Mouse (Mus musculus) limb, embryonic 13.5 days (tissue): Measurements from ENCODE around the gene Galc. TPM values are rescaled to one million over a fixed set of nuclear protein-coding genes. Genes with fewer than 3 reads are reported as not detected.

Experiments
- ATAC-seq: fragments of 200-750 bp; cut with Nextera tagmentation; 2 replicates; pipeline ENCODE4 v1.8.0; 2017; ENCODE audit warnings: low read depth, moderate number of reproducible peaks, moderate TSS enrichment; ENCODE audit not compliant: low FRiP score
- H3K27ac ChIP-seq: fragments of 300-500 bp; sonication (generic); 2 replicates; pipeline ENCODE4 v1.5.1; 2015; ENCODE audit warnings: inconsistent platforms, mild to moderate bottlenecking, moderate library complexity
- H3K27me3 ChIP-seq: fragments of 300-500 bp; sonication (generic); 2 replicates; pipeline ENCODE4 v1.6.1; 2015; ENCODE audit warnings: mild to moderate bottlenecking, inconsistent platforms
- H3K36me3 ChIP-seq: fragments of 300-500 bp; sonication (generic); 2 replicates; pipeline ENCODE4 v1.6.1; 2015; ENCODE audit warnings: inconsistent platforms, mild to moderate bottlenecking, moderate library complexity
- H3K4me1 ChIP-seq: fragments of 300-500 bp; sonication (generic); 2 replicates; pipeline ENCODE4 v1.6.1; 2015; ENCODE audit warnings: inconsistent platforms
- H3K4me2 ChIP-seq: fragments of 300-500 bp; sonication (generic); replicated peaks from 2 replicates; pipeline ENCODE4 v1.6.1; 2015; ENCODE audit warnings: inconsistent platforms, mild to moderate bottlenecking, moderate library complexity
- H3K4me3 ChIP-seq: fragments of 300-500 bp; sonication (generic); 2 replicates; pipeline ENCODE4 v1.5.1; 2015; ENCODE audit warnings: moderate library complexity, mild to moderate bottlenecking, inconsistent platforms
- H3K9ac ChIP-seq: fragments of 300-500 bp; sonication (generic); 2 replicates; pipeline ENCODE4 v1.6.1; 2015; ENCODE audit warnings: mild to moderate bottlenecking, inconsistent platforms
- H3K9me3 ChIP-seq: fragments of 300-500 bp; sonication (generic); 2 replicates; pipeline ENCODE4 v1.6.1; 2016; ENCODE audit warnings: inconsistent platforms
- WGBS: fragments of 180-500 bp; shearing (Covaris S2); methylation state at CpG from one replicate; pipeline ENCODE4 v1.1.7; 2015; 5-methylcytosine and 5-hydroxymethylcytosine counted together
- polyA plus RNA-seq: library from polyadenylated mRNA; unstranded; fragments of >200 nt; fragmentation: Nextera tagmentation; extraction: Ambion mirVana; gene quantifications from 2 replicates; pipeline ENCODE4 v1.2.1, GENCODE M21; 2015

Gene Galc
- polyA plus RNA-seq = 8.1 and 8.6 TPM in 2 replicates

- H3K36me3 ChIP-seq = no peaks in the 10 kb centered on the region
- H3K4me2 ChIP-seq = peak within 1 kb of the TSS; percentile 70
- no peaks in the 10 kb centered on the region for H3K9me3 ChIP-seq
- WGBS = under 1% methylated on average over 71 of the region's 76 CpGs
- H3K4me3 ChIP-seq = peak within 1 kb of the TSS; percentile 78
- H3K9ac ChIP-seq = peak within 1 kb of the TSS; percentile 93
- peak within 1 kb of the TSS; percentile 91 for H3K27ac ChIP-seq
- H3K4me1 ChIP-seq = peaks cover 4% of the 10 kb centered on the region; the same call in 1 of the 2 replicates
- peak; percentile 93 for ATAC-seq
- H3K27me3 ChIP-seq = no peaks in the 10 kb centered on the region
Measured at GRCm38 (mm10) chr12:98258845-98259517, at the start of gene Galc. Gene Galc (minus strand): TSS chr12:98259459.

- Histone ChIP-seq H3K9ac (no peak overlapping the region), H3K27me3 (no peaks in the 10 kb centered on the region), H3K27ac (no peak overlapping the region), H3K9me3 (no peaks in the 10 kb centered on the region), H3K36me3 (no peaks in the 10 kb centered on the region), H3K4me1 (no peaks in the 10 kb centered on the region), H3K4me2 (no peak overlapping the region), H3K4me3 (no peak overlapping the region)
- 86% methylated on average over 7 of the region's 7 CpGs for WGBS
- no peak for ATAC-seq
Measured at GRCm38 (mm10) chr12:98307179-98307915, 48.1 kb upstream of the Galc start.

- H3K36me3 ChIP-seq = no peaks in the 10 kb centered on the region
- no peak overlapping the region for H3K27ac ChIP-seq
- no peak overlapping the region for H3K4me2 ChIP-seq
- 98% methylated on average over 1 of the region's 1 CpGs for WGBS
- no peak overlapping the region for H3K4me3 ChIP-seq
- H3K9ac ChIP-seq = no peak overlapping the region
- no peaks in the 10 kb centered on the region for H3K27me3 ChIP-seq
- ATAC-seq = no peak
- no peaks in the 10 kb centered on the region for H3K4me1 ChIP-seq
- no peaks in the 10 kb centered on the region for H3K9me3 ChIP-seq
Measured at GRCm38 (mm10) chr12:98303013-98303412, 43.8 kb upstream of the Galc start.

- H3K4me2 ChIP-seq = no peak overlapping the region
- no peaks in the 10 kb centered on the region for H3K36me3 ChIP-seq
- H3K27me3 ChIP-seq = no peaks in the 10 kb centered on the region
- H3K27ac ChIP-seq = no peak overlapping the region
- H3K9me3 ChIP-seq = no peaks in the 10 kb centered on the region
- no peak for ATAC-seq
- 82% methylated on average over 5 of the region's 5 CpGs for WGBS
- no peak overlapping the region for H3K9ac ChIP-seq
- no peaks in the 10 kb centered on the region for H3K4me1 ChIP-seq
- no peak overlapping the region for H3K4me3 ChIP-seq
Measured at GRCm38 (mm10) chr12:98301980-98302379, 42.7 kb upstream of the Galc start.

GRCm38 (mm10) chr12:98294241-98294640, 35.0 kb upstream of the Galc start:
- no peak for ATAC-seq
- no peak overlapping the region for H3K4me2 ChIP-seq
- H3K27ac ChIP-seq = no peak overlapping the region
- 83% methylated on average over 2 of the region's 2 CpGs for WGBS
- no peaks in the 10 kb centered on the region for H3K27me3 ChIP-seq
- no peaks in the 10 kb centered on the region for H3K36me3 ChIP-seq
- H3K9ac ChIP-seq = no peak overlapping the region
- no peaks in the 10 kb centered on the region for H3K4me1 ChIP-seq
- no peaks in the 10 kb centered on the region for H3K9me3 ChIP-seq
- no peak overlapping the region for H3K4me3 ChIP-seq

- Histone ChIP-seq H3K9me3 (no peaks in the 10 kb centered on the region), H3K27me3 (no peaks in the 10 kb centered on the region), H3K27ac (no peak overlapping the region), H3K4me2 (no peak overlapping the region), H3K9ac (no peak overlapping the region), H3K4me1 (no peaks in the 10 kb centered on the region), H3K36me3 (no peaks in the 10 kb centered on the region), H3K4me3 (no peak overlapping the region)
- ATAC-seq = no peak
- 62% methylated on average over 4 of the region's 4 CpGs for WGBS
Measured at GRCm38 (mm10) chr12:98292278-98292677, 33.0 kb upstream of the Galc start.

- no peak for ATAC-seq
Measured at GRCm38 (mm10) chr12:98290475-98290874, 31.2 kb upstream of the Galc start.

GRCm38 (mm10) chr12:98284477-98284876, 25.2 kb upstream of the Galc start:
- Histone ChIP-seq H3K9ac (no peak overlapping the region), H3K9me3 (no peaks in the 10 kb centered on the region), H3K4me1 (0 out of 2 replicates have a peak, but pooled peaks cover 6% of the 10 kb centered on the region), H3K4me3 (no peak overlapping the region), H3K27ac (no peak overlapping the region), H3K4me2 (no peak overlapping the region), H3K36me3 (no peaks in the 10 kb centered on the region), H3K27me3 (no peaks in the 10 kb centered on the region)
- no peak for ATAC-seq
- 66% methylated on average over 3 of the region's 3 CpGs for WGBS

More at GRCm38 (mm10) chr12:98290475-98290874, 31.2 kb upstream of the Galc start:
- WGBS = 86% methylated on average over 3 of the region's 3 CpGs
- no peaks in the 10 kb centered on the region for H3K4me1 ChIP-seq
- no peak overlapping the region for H3K4me3 ChIP-seq
- H3K9ac ChIP-seq = no peak overlapping the region
- H3K27me3 ChIP-seq = no peaks in the 10 kb centered on the region
- H3K9me3 ChIP-seq = no peaks in the 10 kb centered on the region
- no peak overlapping the region for H3K4me2 ChIP-seq
- H3K36me3 ChIP-seq = no peaks in the 10 kb centered on the region
- H3K27ac ChIP-seq = no peak overlapping the region

- Histone ChIP-seq H3K9ac (no peak overlapping the region), H3K36me3 (no peaks in the 10 kb centered on the region), H3K27me3 (no peaks in the 10 kb centered on the region), H3K4me2 (no peak overlapping the region), H3K9me3 (no peaks in the 10 kb centered on the region), H3K4me3 (no peak overlapping the region), H3K4me1 (0 out of 2 replicates have a peak, but pooled peaks cover 6% of the 10 kb centered on the region), H3K27ac (no peak overlapping the region)
- WGBS = 64% methylated on average over 3 of the region's 3 CpGs
- no peak for ATAC-seq
Measured at GRCm38 (mm10) chr12:98283487-98283860, 24.2 kb upstream of the Galc start.

- 73% methylated on average over 14 of the region's 14 CpGs for WGBS
- no peak overlapping the region for H3K27ac ChIP-seq
- H3K9ac ChIP-seq = no peak overlapping the region
- no peaks in the 10 kb centered on the region for H3K27me3 ChIP-seq
- ATAC-seq = no peak
- H3K4me2 ChIP-seq = no peak overlapping the region
- H3K4me1 ChIP-seq = 0 out of 2 replicates have a peak, but pooled peaks cover 6% of the 10 kb centered on the region
- no peaks in the 10 kb centered on the region for H3K9me3 ChIP-seq
- H3K36me3 ChIP-seq = no peaks in the 10 kb centered on the region
- H3K4me3 ChIP-seq = no peak overlapping the region
Measured at GRCm38 (mm10) chr12:98282776-98283486, 23.7 kb upstream of the Galc start.

- no peak overlapping the region for H3K4me3 ChIP-seq
- WGBS = 67% methylated on average over 8 of the region's 8 CpGs
- no peak for ATAC-seq
- no peaks in the 10 kb centered on the region for H3K36me3 ChIP-seq
- H3K4me1 ChIP-seq = 0 out of 2 replicates have a peak, but pooled peaks cover 6% of the 10 kb centered on the region
- no peaks in the 10 kb centered on the region for H3K27me3 ChIP-seq
- H3K4me2 ChIP-seq = no peak overlapping the region
- no peak overlapping the region for H3K27ac ChIP-seq
- H3K9me3 ChIP-seq = no peaks in the 10 kb centered on the region
- no peak overlapping the region for H3K9ac ChIP-seq
Measured at GRCm38 (mm10) chr12:98280996-98281395, 21.7 kb upstream of the Galc start.

GRCm38 (mm10) chr12:98280530-98280929, 21.3 kb upstream of the Galc start:
- Histone ChIP-seq H3K27me3 (no peaks in the 10 kb centered on the region), H3K9ac (no peak overlapping the region), H3K27ac (no peak overlapping the region), H3K4me3 (no peak overlapping the region), H3K4me2 (no peak overlapping the region), H3K9me3 (no peaks in the 10 kb centered on the region), H3K36me3 (no peaks in the 10 kb centered on the region), H3K4me1 (0 out of 2 replicates have a peak, but pooled peaks cover 6% of the 10 kb centered on the region)
- no peak for ATAC-seq
- WGBS = 32% methylated on average over 5 of the region's 5 CpGs
